Mouse (Mus musculus) liver, embryonic 14.5 days (tissue): ENCODE measurements around the gene Tgfb2.

Experiments
- CTCF ChIP-seq: IDR thresholded peaks from 2 replicates; pipeline ENCODE4 v1.5.1; 2016; ENCODE audit warnings: antibody characterized with exemption, low read depth, control low read depth
- EP300 ChIP-seq: IDR thresholded peaks from 2 replicates; pipeline ENCODE4 v1.6.1; 2016; ENCODE audit warnings: antibody characterized with exemption, low read depth

GRCm38 (mm10) chr1:186662996-186663395 lies 42.8 kb downstream of the Tgfb2 start:
- TF ChIP-seq CTCF (no peak), EP300 (no peak)
